Mouse (Mus musculus) erythroid progenitor cell, adult 5-6 weeks (primary cell): Measurements from ENCODE around the gene Scgb2b24. TPM values are rescaled to one million over a fixed set of nuclear protein-coding genes. Genes with fewer than 3 reads are reported as not detected.

ENCODE experiments used
- ATAC-seq: replicated peaks from 2 replicates; pipeline ENCODE4 v1.8.0; 2016; ENCODE audit warnings: moderate number of reproducible peaks, mild to moderate bottlenecking, moderate TSS enrichment, inconsistent platforms; ENCODE audit not compliant: poor library complexity, low FRiP score, severe bottlenecking
- total RNA-seq, 2 experiments: library from RNA; stranded (forward) in 1 of 2; stranded (reverse) in 1 of 2; fragments of 150-400 nt in 1 of 2; fragments of 186-747, 209-891 nt in 1 of 2; gene quantifications; 2 replicates each; pipeline versions ENCODE4 v1.2.3 to v1.2.4; 2015 to 2017; ENCODE audit warnings: low replicate concordance in 2 of 2

Gene Scgb2b24
- total RNA-seq (2015; ENCODE audit: low replicate concordance), result not detected in 2 replicates
- total RNA-seq (2017; ENCODE audit: low replicate concordance), result not detected in 2 replicates

GRCm38 (mm10) chr7:33739212-33739611, at the start of gene Scgb2b24:
Gene Scgb2b24 (minus strand): TSS chr7:33739312.
- ATAC-seq, result no peak

- ATAC-seq, result no peak
Observed at GRCm38 (mm10) chr7:33743499-33743898, 4.4 kb upstream of the Scgb2b24 start, which contains the start of gene Scgb1b24. Gene Scgb1b24 (plus strand): TSS chr7:33743799.

- no peak for ATAC-seq
Observed at GRCm38 (mm10) chr7:33689864-33690263, 49.2 kb downstream of the Scgb2b24 start.

Other genes starting within 250 kb of the Scgb2b24 start
- gene Scgb2b21, start 218.9 kb downstream of the Scgb2b24 start, total RNA-seq (2015; ENCODE audit: low replicate concordance), result not detected in 2 replicates
- gene Scgb2b21, start 218.9 kb downstream of the Scgb2b24 start, total RNA-seq (2017; ENCODE audit: low replicate concordance), result not detected in 2 replicates
- not detected in 2 replicates for gene Scgb1b24, start 4.5 kb upstream of the Scgb2b24 start, total RNA-seq (2015; ENCODE audit: low replicate concordance)
- gene Scgb1b24, start 4.5 kb upstream of the Scgb2b24 start, total RNA-seq (2017; ENCODE audit: low replicate concordance), result not detected in 2 replicates
- gene Scgb2b26, start 205.7 kb upstream of the Scgb2b24 start, total RNA-seq (2015; ENCODE audit: low replicate concordance), result not detected in 2 replicates
- gene Scgb2b26, start 205.7 kb upstream of the Scgb2b24 start, total RNA-seq (2017; ENCODE audit: low replicate concordance), result not detected in 2 replicates